Mouse (Mus musculus) cerebellum, adult 9-11 months (tissue): ENCODE measurements around the gene Lcor.

ENCODE experiments used
- DNase-seq: peaks from one replicate; pipeline ENCODE4 v3.0.0; 2022

Lcor gene

GRCm38 (mm10) chr19:41573700-41574099, 91.3 kb downstream of the Lcor start:
- no peak for DNase-seq

- no peak for DNase-seq
These were observed 95.1 kb downstream of the Lcor start for GRCm38 (mm10) chr19:41577576-41577975.

- DNase-seq = no peak
These were observed 97.0 kb downstream of the Lcor start for GRCm38 (mm10) chr19:41579311-41579920.

- DNase-seq = no peak
These were observed 99.4 kb downstream of the Lcor start, which contains the start of gene Gm340 for GRCm38 (mm10) chr19:41581706-41582420. Gene Gm340 (plus strand): TSS chr19:41582370.

GRCm38 (mm10) chr19:41582918-41583514, 100.6 kb downstream of the Lcor start:
- no peak for DNase-seq

GRCm38 (mm10) chr19:41586752-41587151, 104.3 kb downstream of the Lcor start:
- DNase-seq = no peak

- DNase-seq = no peak
These were observed 105.2 kb downstream of the Lcor start for GRCm38 (mm10) chr19:41587431-41588222.

GRCm38 (mm10) chr19:41589026-41589425, 106.6 kb downstream of the Lcor start:
- DNase-seq = no peak

GRCm38 (mm10) chr19:41589681-41590080, 107.2 kb downstream of the Lcor start:
- DNase-seq = no peak

GRCm38 (mm10) chr19:41591808-41592207, 109.4 kb downstream of the Lcor start:
- DNase-seq = no peak

- no peak for DNase-seq
These were observed 114.9 kb downstream of the Lcor start for GRCm38 (mm10) chr19:41597170-41597894.

- no peak for DNase-seq
These were observed 118.2 kb downstream of the Lcor start for GRCm38 (mm10) chr19:41600647-41601046.

- no peak for DNase-seq
These were observed 124.0 kb downstream of the Lcor start for GRCm38 (mm10) chr19:41606208-41606987.

- DNase-seq = no peak
These were observed 129.2 kb downstream of the Lcor start for GRCm38 (mm10) chr19:41611683-41612082.
